In genomic region chr3:153769220-153769619, GRCm38 (mm10) we compare ENCODE assay signal across 33 mouse cellular contexts.
"Had no signal": no experiment of that assay in that cellular context is flagged by ENCODE, and none has a peak within 500 bp of the region (broad histone marks: within the 10 kb centered on the region; RNA-seq: fewer than 3 reads in every experiment).

No protein-coding gene starts in this region.

- H3K36me3 ChIP-seq: heart, embryonic 12.5 days; heart, embryonic 13.5 days; heart, embryonic 15.5 days; hindbrain, embryonic 10.5 days; hindbrain, embryonic 12.5 days; hindbrain, embryonic 13.5 days; hindbrain, embryonic 15.5 days; intestine, embryonic 15.5 days; kidney, embryonic 15.5 days had no signal

- H3K9me3 ChIP-seq: heart, embryonic 12.5 days; hindbrain, embryonic 10.5 days; hindbrain, embryonic 12.5 days; hindbrain, embryonic 13.5 days; hindbrain, embryonic 15.5 days; intestine, embryonic 15.5 days had no signal

- ATAC-seq: hindbrain, embryonic 16.5 days; hindbrain, postnatal 0 days; inflammation-experienced regulatory T-cells, adult 6 months; intestine, embryonic 15.5 days; intestine, embryonic 16.5 days; intestine, postnatal 0 days had no signal

- H3K27me3 ChIP-seq: heart, embryonic 15.5 days; hindbrain, embryonic 12.5 days; hindbrain, embryonic 13.5 days; hindbrain, embryonic 15.5 days; intestine, embryonic 15.5 days; kidney, embryonic 15.5 days had no signal

- DNase-seq: heart, adult 2 months; heart, postnatal 14 days; heart, postnatal 36 days; heart, postnatal 4 days; kidney, adult 11 months; kidney, adult 18-20 months; kidney, adult 2 months; kidney, adult 9 months; kidney, postnatal 10 days; kidney, postnatal 14 days; kidney, postnatal 25 days; kidney, postnatal 36 days; kidney, postnatal 4 days; layer of hippocampus, adult 9-11 months; layer of hippocampus, postnatal 36 days had no signal

- H3K27ac ChIP-seq: heart, adult 2 months; heart, embryonic 13.5 days; heart, embryonic 15.5 days; hindbrain, embryonic 10.5 days; hindbrain, embryonic 12.5 days; hindbrain, embryonic 13.5 days; hindbrain, embryonic 14.5 days; hindbrain, embryonic 15.5 days; hindbrain, postnatal 0 days; intestine, embryonic 15.5 days; kidney, embryonic 15.5 days; kidney, postnatal 0 days; layer of hippocampus, adult 2 months had no signal

- H3K4me3 ChIP-seq: heart, adult 2 months; heart, embryonic 12.5 days; heart, embryonic 13.5 days; heart, embryonic 15.5 days; hindbrain, embryonic 10.5 days; hindbrain, embryonic 12.5 days; hindbrain, embryonic 13.5 days; hindbrain, embryonic 15.5 days; intestine, embryonic 15.5 days; kidney, embryonic 15.5 days; layer of hippocampus, adult 2 months had no signal

- H3K4me1 ChIP-seq: heart, embryonic 15.5 days; hindbrain, embryonic 13.5 days; hindbrain, embryonic 15.5 days had no signal

- H3K9ac ChIP-seq: heart, embryonic 12.5 days; heart, embryonic 13.5 days; heart, embryonic 15.5 days; hindbrain, embryonic 12.5 days; hindbrain, embryonic 13.5 days; hindbrain, embryonic 14.5 days; hindbrain, embryonic 15.5 days; intestine, embryonic 15.5 days; kidney, embryonic 15.5 days had no signal

- H3K4me2 ChIP-seq: heart, embryonic 11.5 days; heart, embryonic 12.5 days; heart, embryonic 13.5 days; heart, embryonic 15.5 days; hindbrain, embryonic 12.5 days; hindbrain, embryonic 13.5 days; hindbrain, embryonic 14.5 days; hindbrain, embryonic 15.5 days; intestine, embryonic 15.5 days; kidney, embryonic 15.5 days had no signal
